Mouse (Mus musculus) testis, postnatal 10 days (tissue): ENCODE results near the gene 4933424G06Rik.
"Not testable (repeated sequence)": the region's sequence is repeated elsewhere in the genome, so short reads cannot be mapped to it uniquely, and the experiment has no call there.

ENCODE experiments used
- DNase-seq: peaks from one replicate; pipeline ENCODE4 v3.0.0; 2021; ENCODE audit warnings: low spot score

Gene 4933424G06Rik

GRCm38 (mm10) chr1:36709854-36710280 is at the start of gene 4933424G06Rik:
TSS of gene 4933424G06Rik (plus strand) at chr1:36710149.
- DNase-seq, result peak; percentile 98

GRCm38 (mm10) chr1:36664457-36664856 is 45.5 kb upstream of the 4933424G06Rik start:
- DNase-seq, result no peak

GRCm38 (mm10) chr1:36665165-36665723 is 44.7 kb upstream of the 4933424G06Rik start:
- DNase-seq, result no peak

- no peak for DNase-seq
These were observed 44.0 kb upstream of the 4933424G06Rik start for GRCm38 (mm10) chr1:36665934-36666333.

GRCm38 (mm10) chr1:36668007-36668406 is 41.9 kb upstream of the 4933424G06Rik start:
- not testable (repeated sequence) for DNase-seq

GRCm38 (mm10) chr1:36670256-36670655 is 39.7 kb upstream of the 4933424G06Rik start:
- no peak for DNase-seq

- DNase-seq, result no peak
These were observed 38.7 kb upstream of the 4933424G06Rik start for GRCm38 (mm10) chr1:36671260-36671659.

- no peak for DNase-seq
These were observed 37.1 kb upstream of the 4933424G06Rik start for GRCm38 (mm10) chr1:36672648-36673350.

GRCm38 (mm10) chr1:36674936-36675335 is 35.0 kb upstream of the 4933424G06Rik start:
- no peak for DNase-seq

GRCm38 (mm10) chr1:36680893-36681292 is 29.1 kb upstream of the 4933424G06Rik start:
- no peak for DNase-seq

- DNase-seq, result peak; percentile 59
These were observed 27.2 kb upstream of the 4933424G06Rik start, which contains the start of gene Fam178b for GRCm38 (mm10) chr1:36682620-36683355. TSS of gene Fam178b (minus strand) at chr1:36683183.

- DNase-seq, result peak; percentile 85
These were observed 26.0 kb upstream of the 4933424G06Rik start for GRCm38 (mm10) chr1:36683810-36684467.

- DNase-seq, result no peak
These were observed 19.2 kb upstream of the 4933424G06Rik start for GRCm38 (mm10) chr1:36690671-36691235.

GRCm38 (mm10) chr1:36691271-36692155 is 18.4 kb upstream of the 4933424G06Rik start, which contains the start of gene Cox5b:
TSS of gene Cox5b (plus strand) at chr1:36691449.
- peak; percentile 98 for DNase-seq

- no peak for DNase-seq
These were observed 15.1 kb upstream of the 4933424G06Rik start for GRCm38 (mm10) chr1:36694871-36695270.

- no peak for DNase-seq
These were observed 13.5 kb upstream of the 4933424G06Rik start for GRCm38 (mm10) chr1:36696411-36696810.

- no peak for DNase-seq
These were observed 12.9 kb upstream of the 4933424G06Rik start for GRCm38 (mm10) chr1:36697030-36697429.

GRCm38 (mm10) chr1:36707166-36707565 is 2.8 kb upstream of the 4933424G06Rik start:
- no peak for DNase-seq

GRCm38 (mm10) chr1:36707797-36708196 is 2.2 kb upstream of the 4933424G06Rik start:
- DNase-seq, result no peak

GRCm38 (mm10) chr1:36708626-36709025 is 1.3 kb upstream of the 4933424G06Rik start:
- no peak for DNase-seq
